Mouse (Mus musculus): Measurements from ENCODE around the gene Dnajc14. TPM values are rescaled to one million over a fixed set of nuclear protein-coding genes. Genes with fewer than 3 reads are reported as not detected.

Dnajc14 gene
- 65.8 TPM for polyA plus RNA-seq (2017; shearing (Covaris generic))

DNA sequence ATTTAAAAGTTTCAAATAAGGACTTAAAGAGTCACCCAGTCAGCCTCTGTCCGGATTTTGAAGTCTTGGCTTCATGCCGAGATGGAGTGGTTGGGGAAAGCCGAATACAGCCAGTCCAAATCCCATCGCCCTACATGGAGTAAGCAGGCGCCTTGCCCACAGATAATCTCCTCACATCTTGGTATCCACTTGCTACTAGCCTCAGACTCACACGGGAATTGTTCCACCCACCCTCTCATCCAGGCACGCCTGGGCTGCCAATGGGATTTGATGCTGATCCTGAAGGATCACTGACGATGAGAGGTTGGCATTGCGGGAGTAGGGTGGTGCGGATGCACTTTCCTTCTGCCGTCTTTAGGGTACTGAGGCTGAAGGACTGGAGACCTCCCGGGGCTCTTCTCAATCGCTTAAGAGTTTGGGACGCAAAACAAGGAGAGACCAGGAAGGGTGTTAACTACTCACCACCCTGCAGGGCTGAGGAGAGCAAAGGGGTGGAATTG is at the start of gene Dnajc14:
Gene Dnajc14 (plus strand): TSS at position 292 of the 500 bp plus-strand sequence.

DNA sequence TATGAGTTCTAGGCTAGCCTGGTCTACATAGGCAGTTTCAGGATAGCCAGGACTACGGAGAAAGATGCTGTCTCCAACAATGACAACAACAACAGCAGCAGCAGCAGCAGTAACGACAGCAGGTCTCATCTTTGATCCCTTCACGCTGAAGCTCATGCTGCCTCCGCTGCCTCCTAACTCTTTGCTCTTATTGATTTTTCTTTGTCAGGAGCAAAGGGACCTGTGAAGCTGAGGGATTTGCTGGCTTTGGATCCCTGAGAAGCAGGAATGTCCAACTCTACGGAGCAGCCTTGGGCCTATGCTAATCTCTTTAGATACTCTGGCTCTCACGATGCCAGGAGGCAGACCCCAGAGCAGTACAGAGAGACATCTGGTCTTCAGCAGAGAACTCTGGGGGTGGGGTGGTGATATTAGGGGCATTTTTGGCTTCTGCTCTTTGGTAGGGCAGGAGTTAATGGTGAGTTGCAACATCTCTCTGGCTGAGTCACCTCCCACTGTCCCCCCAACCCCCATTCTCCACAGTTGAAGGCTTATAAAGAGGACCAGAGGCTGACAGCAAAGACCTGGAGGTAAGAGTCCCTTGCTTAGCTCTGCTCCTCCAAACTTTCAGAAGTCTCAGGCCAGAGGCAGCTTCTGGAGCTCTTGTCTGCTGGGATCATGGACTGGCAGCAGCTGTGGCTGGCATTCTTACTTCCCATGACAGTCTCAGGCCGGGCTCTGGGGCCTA is 13.3 kb upstream of the Dnajc14 start, which contains the start of gene Mmp19:
Gene Mmp19 (plus strand): TSS at position 513 of the 727 bp plus-strand sequence.

DNA sequence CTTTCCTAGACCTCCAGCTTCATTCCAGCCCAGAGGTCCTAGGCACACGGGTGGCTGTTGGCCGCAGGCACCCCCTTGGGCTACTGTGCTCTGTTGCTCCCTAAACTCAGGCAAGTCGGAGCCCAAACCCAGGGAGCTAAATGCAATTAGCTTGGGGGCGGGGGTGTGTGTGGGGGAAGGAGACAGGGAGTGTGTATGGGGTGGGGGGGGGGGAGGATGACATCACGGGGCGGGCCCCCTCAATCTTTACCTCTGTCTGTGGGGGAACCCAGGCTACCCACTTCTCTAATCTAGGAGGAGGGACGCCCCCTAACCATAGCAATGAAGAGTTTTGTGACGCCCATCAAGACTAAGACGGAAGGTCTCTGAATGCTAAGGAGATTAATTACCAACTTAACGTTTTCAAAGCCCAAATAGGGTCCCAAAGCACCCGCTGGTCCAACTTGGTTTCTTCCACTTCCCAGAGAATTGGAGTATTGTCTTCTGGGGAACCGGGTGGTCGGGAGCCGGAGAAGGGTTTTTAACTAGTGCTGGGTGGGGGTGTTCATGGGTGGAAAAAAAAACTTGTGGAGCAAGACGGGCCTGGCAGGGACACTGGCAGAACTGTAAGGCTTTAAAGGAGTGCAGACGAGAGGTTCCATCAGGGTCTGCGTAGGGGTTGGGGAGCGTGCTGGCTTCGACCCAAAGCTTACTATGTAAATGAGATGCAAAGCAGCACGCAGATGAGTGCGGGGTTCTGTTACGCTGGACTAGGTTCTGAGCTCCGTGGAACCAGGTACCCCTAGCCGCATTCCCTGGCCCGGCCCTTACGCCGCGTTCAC is 619 bp downstream of the Dnajc14 start, which contains the start of gene Tmem198b:
Gene Tmem198b (minus strand): TSS at position 100 of the 821 bp plus-strand sequence.

DNA sequence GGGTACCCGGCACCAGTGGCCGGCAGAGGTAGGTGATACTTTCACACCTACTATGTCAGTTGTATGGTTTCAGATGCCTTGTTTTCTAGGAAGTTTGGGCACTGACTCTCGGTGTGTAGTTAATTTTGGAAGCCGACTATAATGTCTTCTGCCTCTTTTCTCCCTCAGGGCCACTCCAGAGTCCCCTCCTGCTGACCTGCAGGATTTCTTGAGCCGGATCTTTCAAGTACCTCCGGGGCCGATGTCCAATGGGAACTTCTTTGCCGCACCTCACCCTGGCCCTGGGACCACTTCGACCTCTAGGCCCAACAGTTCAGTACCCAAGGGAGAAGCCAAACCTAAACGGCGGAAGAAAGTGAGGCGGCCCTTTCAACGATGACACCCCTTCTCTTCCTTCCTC is 13.2 kb downstream of the Dnajc14 start, which contains the start of gene Sarnp:
Gene Sarnp (plus strand): TSS at position 301 of the 400 bp plus-strand sequence.

DNA sequence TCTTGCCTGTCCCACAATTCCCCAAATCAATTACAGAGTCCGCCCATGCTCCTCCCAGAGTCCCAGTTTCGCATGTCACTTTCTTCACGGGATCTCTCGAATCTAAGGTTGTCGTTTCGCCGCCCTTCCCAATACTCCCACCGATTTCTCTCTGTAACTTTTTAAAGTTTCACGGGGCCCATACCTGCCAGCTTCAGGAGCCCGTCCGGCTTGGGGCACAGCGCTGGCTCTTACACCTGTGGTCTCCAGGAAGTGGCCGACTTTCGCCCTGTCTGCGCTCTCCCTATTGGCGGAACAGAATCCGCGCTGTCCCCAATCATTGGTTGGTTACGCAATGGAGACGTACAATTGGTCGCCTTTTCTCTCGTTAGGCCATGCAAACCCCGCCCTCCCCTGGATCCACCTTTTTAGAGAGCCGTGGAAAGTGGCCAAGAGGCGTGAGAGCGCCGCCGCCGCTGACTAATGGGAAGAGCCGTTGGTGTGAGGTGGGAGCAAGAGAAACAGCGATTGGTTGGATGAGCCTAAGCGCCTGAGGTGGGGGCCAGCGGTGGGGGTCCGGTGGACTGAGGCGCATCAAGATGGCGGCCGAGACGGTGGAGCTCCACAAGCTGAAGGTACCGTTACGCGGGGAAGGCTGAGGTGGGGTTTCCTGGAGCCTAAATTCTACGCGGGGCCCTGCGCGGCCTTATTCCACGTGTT is 17.6 kb downstream of the Dnajc14 start, which contains the start of gene Ormdl2:
Gene Ormdl2 (minus strand): TSS at position 288 of the 699 bp plus-strand sequence.

Other genes starting within 250 kb of the Dnajc14 start
- gene Pa2g4, start 238.1 kb upstream of the Dnajc14 start, polyA plus RNA-seq (2017; shearing (Covaris generic)), result 19.5 TPM
- 1.8 TPM for gene Erbb3, start 214.4 kb upstream of the Dnajc14 start, polyA plus RNA-seq (2017; shearing (Covaris generic))
- 444 TPM for gene Rps26, start 177.3 kb upstream of the Dnajc14 start, polyA plus RNA-seq (2017; shearing (Covaris generic))
- 1.2 TPM for gene Ikzf4, start 158.1 kb upstream of the Dnajc14 start, polyA plus RNA-seq (2017; shearing (Covaris generic))
- gene Suox, start 130.0 kb upstream of the Dnajc14 start, polyA plus RNA-seq (2017; shearing (Covaris generic)), result 3.7 TPM
- gene Rab5b, start 107.8 kb upstream of the Dnajc14 start, polyA plus RNA-seq (2017; shearing (Covaris generic)), result 21.6 TPM
- gene Pmel, start 99.9 kb upstream of the Dnajc14 start, polyA plus RNA-seq (2017; shearing (Covaris generic)), result 2.7 TPM
- 15.5 TPM for gene Cdk2, start 99.0 kb upstream of the Dnajc14 start, polyA plus RNA-seq (2017; shearing (Covaris generic))
- 511 TPM for gene Dgka, start 59.2 kb upstream of the Dnajc14 start, polyA plus RNA-seq (2017; shearing (Covaris generic))
- gene Pym1, start 56.2 kb upstream of the Dnajc14 start, polyA plus RNA-seq (2017; shearing (Covaris generic)), result 22.9 TPM
- gene Mmp19, start 13.2 kb upstream of the Dnajc14 start, polyA plus RNA-seq (2017; shearing (Covaris generic)), result 0.15 TPM
- 3.0 TPM for gene Tmem198b, start 308 bp downstream of the Dnajc14 start, polyA plus RNA-seq (2017; shearing (Covaris generic))
- gene Sarnp, start 13.3 kb downstream of the Dnajc14 start, polyA plus RNA-seq (2017; shearing (Covaris generic)), result 120 TPM
- gene Ormdl2, start 17.6 kb downstream of the Dnajc14 start, polyA plus RNA-seq (2017; shearing (Covaris generic)), result 46.6 TPM
- 1.8 TPM for gene Gdf11, start 87.7 kb downstream of the Dnajc14 start, polyA plus RNA-seq (2017; shearing (Covaris generic))
- gene Cd63, start 96.9 kb downstream of the Dnajc14 start, polyA plus RNA-seq (2017; shearing (Covaris generic)), result not detected
- gene Rdh5, start 118.8 kb downstream of the Dnajc14 start, polyA plus RNA-seq (2017; shearing (Covaris generic)), result 5.1 TPM
- gene Bloc1s1, start 120.0 kb downstream of the Dnajc14 start, polyA plus RNA-seq (2017; shearing (Covaris generic)), result 119 TPM
- 45.6 TPM for gene Itga7, start 129.8 kb downstream of the Dnajc14 start, polyA plus RNA-seq (2017; shearing (Covaris generic))
- gene Mettl7b, start 156.9 kb downstream of the Dnajc14 start, polyA plus RNA-seq (2017; shearing (Covaris generic)), result not detected
- gene Olfr9, start 185.4 kb downstream of the Dnajc14 start, polyA plus RNA-seq (2017; shearing (Covaris generic)), result 0.17 TPM
- gene Olfr763, start 206.7 kb downstream of the Dnajc14 start, polyA plus RNA-seq (2017; shearing (Covaris generic)), result not detected
- gene Olfr764-ps1, start 235.8 kb downstream of the Dnajc14 start, polyA plus RNA-seq (2017; shearing (Covaris generic)), result not detected
- gene Olfr765, start 245.9 kb downstream of the Dnajc14 start, polyA plus RNA-seq (2017; shearing (Covaris generic)), result not detected

Data from effector memory CD4-positive, alpha-beta T cell, adult 7 months (primary cell).